Mouse (Mus musculus) Muller cell, postnatal 12 days (primary cell): Measurements from ENCODE around the gene Snrpc.
"Not testable (repeated sequence)": the region's sequence is repeated elsewhere in the genome, so short reads cannot be mapped to it uniquely, and the experiment has no call there.

ENCODE experiments used
- DNase-seq: peaks from one replicate; pipeline ENCODE4 v3.0.0-alpha.2; 2015; ENCODE audit errors: inconsistent ontology term

The Snrpc gene

DNA sequence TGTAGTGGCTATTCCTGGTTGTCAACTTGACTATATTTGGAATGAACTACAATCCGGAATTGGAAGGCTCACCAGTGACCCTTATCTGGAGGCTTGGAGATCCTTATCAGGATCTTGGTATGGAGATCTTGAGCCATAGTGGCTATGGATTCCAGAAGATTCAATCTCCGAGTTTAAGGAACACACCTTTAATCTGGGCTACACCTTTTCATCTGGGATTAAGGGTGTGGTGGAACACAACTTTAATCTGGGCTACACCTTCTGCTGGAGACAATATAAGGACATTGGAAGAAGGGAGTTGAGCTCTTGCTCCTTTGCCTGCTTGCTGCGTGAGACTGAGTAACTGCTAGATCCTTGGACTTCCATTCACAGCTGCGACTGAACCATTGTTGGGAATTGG lies at the start of gene Snrpc:
TSS of gene Snrpc (plus strand) at position 301 of the 400 bp plus-strand sequence.
- DNase-seq = not testable (repeated sequence)

DNA sequence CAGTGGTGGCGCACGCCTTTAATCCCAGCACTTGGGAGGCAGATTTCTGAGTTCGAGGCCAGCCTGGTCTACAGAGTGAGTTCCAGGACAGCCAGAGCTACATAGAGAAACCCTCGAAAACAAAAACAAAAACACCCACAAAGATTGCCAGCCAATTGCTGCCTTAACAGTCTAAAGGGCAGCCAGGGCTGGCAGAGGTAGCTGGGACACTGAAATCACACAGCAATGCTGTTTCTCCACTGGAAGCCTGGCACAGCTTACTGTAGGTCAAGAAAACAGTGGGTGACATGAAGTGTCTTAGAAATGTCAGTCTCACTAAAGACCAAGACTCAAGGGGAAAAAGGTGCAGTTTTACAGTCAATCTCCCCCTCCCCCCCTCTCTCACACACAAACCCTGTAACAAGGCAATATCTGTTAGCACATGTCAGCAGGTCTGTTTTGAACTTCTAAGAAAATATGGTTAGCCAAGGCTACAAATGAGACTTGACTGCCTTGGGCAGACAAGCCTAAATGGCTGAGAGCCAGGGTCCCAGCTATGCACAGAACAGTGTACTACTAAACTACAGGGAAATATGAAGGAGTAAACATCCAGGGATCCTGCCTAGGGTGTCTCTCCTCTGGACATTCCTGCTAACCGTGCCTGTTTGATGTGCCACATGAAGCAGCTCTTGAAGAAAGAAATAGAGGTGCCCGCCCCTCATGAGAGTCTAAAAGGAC lies 49.3 kb upstream of the Snrpc start:
- no peak for DNase-seq

- DNase-seq = no peak
Observed at GRCm38 (mm10) chr17:27790015-27790414, 47.9 kb upstream of the Snrpc start.

GRCm38 (mm10) chr17:27790976-27791375 lies 47.0 kb upstream of the Snrpc start:
- no peak for DNase-seq

GRCm38 (mm10) chr17:27791556-27791955 lies 46.4 kb upstream of the Snrpc start:
- DNase-seq = no peak

- no peak for DNase-seq
Observed at GRCm38 (mm10) chr17:27792516-27792915, 45.4 kb upstream of the Snrpc start.

- no peak for DNase-seq
Observed at GRCm38 (mm10) chr17:27793144-27793543, 44.8 kb upstream of the Snrpc start.

GRCm38 (mm10) chr17:27796780-27797179 lies 41.2 kb upstream of the Snrpc start:
- peak; percentile 42 for DNase-seq

DNA sequence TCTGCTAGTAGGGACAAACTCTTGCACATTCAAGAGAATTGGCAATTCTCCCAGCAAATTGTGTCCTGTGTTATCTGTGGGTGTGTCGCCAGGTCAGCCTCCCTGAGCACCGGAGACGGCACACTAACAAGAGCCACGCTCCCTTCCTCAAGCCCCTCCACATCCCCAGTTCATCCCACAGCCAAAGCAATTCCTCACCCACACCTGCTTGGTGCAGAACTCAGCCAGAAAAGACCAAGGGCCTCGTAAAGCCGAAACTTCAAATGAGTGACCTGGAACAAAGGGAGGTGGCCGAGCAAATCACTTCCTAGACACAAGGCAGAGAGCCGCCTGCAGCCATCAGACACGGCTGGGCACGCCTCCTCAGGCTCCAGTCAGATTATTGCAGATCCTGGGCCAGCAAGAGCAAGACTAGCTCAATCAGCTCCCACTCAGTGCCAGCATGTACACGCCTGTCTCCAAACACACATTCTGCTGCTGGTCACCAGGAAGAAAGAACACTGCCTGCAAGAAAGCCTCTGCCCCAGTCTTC lies 40.5 kb upstream of the Snrpc start:
- DNase-seq = peak; percentile 72

DNA sequence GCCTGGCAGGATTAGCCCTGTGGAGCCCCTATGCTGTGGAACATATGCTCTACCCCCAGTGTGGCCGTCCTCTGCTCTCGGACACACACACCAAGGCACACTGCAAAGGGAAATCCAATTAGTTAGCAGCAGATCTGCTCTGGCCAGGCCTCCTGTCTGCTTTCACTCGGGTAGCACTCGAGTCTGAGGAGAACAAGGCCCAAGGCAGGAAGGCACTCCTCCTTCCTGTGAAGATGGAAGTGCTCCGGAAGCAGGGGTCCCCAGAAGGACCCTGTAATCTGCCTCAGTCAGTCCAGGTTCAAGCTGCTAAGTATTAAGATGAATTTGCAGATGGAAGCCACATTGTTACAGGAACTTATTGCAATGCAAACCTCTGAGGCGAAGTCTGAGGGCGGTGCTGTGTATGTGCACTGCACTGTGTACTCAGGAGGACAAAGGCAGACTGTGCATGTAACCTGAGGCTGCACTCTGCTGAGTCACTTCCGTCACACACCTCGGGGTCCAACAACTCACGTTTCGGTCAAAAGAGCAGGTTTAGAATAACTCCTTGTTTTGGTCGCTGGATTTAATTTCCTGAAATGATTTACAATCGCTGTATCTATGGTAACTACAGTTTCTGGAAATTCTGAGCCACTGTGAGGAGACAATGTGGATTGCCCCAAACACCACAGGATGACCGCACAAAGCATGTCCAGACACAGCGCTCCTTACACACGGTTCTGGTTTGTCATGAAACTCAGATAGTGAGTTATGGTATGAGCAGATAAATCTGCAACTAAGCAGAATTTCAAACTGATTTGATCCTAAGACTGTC lies 38.0 kb upstream of the Snrpc start:
- peak; percentile 60 for DNase-seq

GRCm38 (mm10) chr17:27800710-27801648 lies 37.0 kb upstream of the Snrpc start:
- DNase-seq = no peak

GRCm38 (mm10) chr17:27803752-27804151 lies 34.2 kb upstream of the Snrpc start:
- no peak for DNase-seq

- DNase-seq = no peak
Observed at GRCm38 (mm10) chr17:27804156-27804690, 33.7 kb upstream of the Snrpc start.

DNA sequence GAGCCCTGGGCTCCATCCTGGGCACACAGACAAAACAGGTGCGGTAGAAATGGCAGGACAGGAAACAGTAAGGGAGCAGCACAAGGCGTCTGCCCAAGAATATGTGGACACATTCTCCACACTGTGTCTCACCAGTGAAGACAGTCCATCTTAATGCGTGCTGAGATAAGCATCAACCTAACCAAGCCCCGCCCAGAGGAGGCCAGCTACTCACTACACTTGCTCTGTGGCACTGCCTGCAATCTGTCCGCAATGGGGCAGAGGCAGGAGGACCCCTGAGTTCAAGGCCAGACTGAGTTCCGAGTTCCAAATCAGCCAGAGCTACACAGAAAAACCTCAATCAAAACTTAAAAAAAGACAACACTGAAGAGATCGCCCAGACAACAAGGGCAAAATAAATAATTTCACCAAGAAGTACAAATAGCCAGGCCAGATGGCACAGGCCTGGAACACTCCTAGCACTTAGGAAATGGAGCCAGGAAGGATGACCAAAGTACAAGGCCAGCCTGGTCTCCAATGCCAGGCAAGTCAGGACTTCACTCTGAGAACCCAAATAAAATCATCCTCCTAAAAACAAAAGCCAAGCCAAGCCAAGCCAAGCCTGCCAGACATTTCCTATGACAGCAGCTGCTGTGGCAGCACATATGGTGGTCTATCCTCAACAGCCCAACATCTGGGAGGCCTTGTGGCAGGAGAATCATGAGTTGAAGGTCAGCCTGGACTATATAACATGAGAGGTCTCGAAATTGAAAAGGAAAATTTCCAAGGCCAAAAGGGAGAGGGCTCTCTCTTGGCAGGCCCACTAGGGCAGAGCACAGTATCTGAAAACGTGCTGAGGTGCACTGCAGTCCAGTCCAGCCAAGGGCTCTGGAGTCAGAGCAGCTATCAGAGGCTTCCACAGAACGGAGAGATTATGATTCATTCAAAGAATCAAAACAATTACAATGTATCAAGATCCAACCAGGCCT lies 32.9 kb upstream of the Snrpc start:
- DNase-seq = no peak

DNA sequence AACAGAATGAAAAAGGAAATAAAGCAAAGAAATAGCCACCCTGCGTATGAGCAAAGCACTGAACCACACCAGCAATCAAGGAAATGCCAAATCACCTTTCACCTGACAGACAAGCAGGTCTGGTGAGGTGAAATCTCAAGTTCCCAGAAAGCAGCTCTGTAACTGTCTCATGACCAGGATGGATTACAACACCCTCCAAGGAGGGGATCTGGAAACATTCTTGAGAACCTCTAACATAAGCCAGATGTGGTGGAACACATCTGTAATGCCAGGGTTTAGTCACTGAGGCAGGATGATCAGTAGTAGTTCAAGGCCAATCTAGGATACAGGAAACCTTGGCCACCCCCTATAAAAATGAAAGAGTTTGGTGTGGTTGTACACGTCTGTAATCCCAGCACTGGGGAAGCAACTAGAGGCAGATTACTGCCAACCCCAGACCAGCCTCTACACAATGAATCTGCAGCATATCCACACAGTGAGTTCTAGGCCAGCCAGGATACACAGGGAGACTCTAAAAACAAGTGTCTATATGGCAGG lies 30.3 kb upstream of the Snrpc start:
- no peak for DNase-seq

- no peak for DNase-seq
Observed at GRCm38 (mm10) chr17:27810569-27811331, 27.2 kb upstream of the Snrpc start.

DNA sequence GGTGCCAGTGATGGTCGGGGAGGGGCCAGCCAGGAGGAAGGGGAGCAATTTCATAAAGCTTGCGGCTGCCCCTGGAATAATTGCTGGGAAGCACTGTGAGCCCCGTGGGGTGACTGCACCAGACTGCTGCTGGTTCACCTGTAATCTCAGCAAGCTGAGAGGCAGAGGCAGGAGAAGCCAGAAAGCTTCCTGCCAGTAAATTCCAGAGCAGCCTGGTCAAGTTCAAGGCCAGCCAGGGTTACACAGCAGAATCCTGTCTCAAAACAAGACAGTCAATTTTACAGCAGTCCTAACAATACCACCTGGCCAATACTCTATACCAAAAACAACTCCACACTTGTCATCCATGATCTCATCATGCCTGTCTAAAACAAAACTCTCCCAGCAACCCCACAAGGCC lies 26.0 kb upstream of the Snrpc start:
- DNase-seq = no peak

DNA sequence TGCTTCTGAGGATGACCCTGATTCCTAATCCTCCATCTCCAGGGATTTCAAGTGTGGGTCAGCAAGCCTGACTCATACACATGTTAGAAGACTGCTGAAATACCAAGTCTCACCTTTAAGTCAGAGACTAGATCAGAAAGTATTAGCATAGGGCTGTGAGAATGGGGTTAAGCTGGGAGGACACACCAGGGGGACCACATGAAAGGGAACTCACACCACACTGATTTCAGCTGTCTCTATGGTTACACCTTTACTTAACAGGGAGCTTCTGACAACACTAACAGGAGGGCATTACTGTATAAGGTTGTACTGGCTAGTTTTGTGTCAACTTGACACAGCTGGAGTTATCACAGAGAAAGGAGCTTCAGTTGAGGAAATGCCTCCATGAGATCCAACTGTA lies 23.3 kb upstream of the Snrpc start:
- DNase-seq = no peak

GRCm38 (mm10) chr17:27819011-27819410 lies 18.9 kb upstream of the Snrpc start:
- DNase-seq = peak; percentile 8
